Mouse (Mus musculus) limb, embryonic 14.5 days (tissue): ENCODE results near the gene Abhd16b. TPM values are rescaled to one million over a fixed set of nuclear protein-coding genes. Genes with fewer than 3 reads are reported as not detected.

Experiments
- ATAC-seq: fragments of 200-750 bp; cut with Nextera tagmentation; 2 replicates; pipeline ENCODE4 v1.8.0; 2017; ENCODE audit warnings: low read depth, moderate number of reproducible peaks, moderate TSS enrichment; ENCODE audit not compliant: low FRiP score
- DNase-seq: peaks from one replicate; pipeline ENCODE4 v3.0.0-alpha.2; 2015; ENCODE audit warnings: low spot score
- H3K27ac ChIP-seq: fragments of 300-500 bp; sonication (generic); replicated peaks from 2 replicates; pipeline ENCODE4 v1.5.1; 2014; ENCODE audit warnings: low read depth, mild to moderate bottlenecking, low read length, moderate library complexity, mixed read lengths
- H3K27me3 ChIP-seq: fragments of 300-500 bp; sonication (generic); 2 replicates; pipeline ENCODE4 v1.6.1; 2014; ENCODE audit warnings: low read length, mixed read lengths; ENCODE audit not compliant: control insufficient read depth, insufficient read depth
- H3K36me3 ChIP-seq: fragments of 300-500 bp; sonication (generic); 2 replicates; pipeline ENCODE4 v1.6.1; 2014; ENCODE audit warnings: mild to moderate bottlenecking, low read length, moderate library complexity, mixed read lengths; ENCODE audit not compliant: control insufficient read depth, insufficient read depth
- H3K4me1 ChIP-seq: fragments of 300-500 bp; sonication (generic); 2 replicates; pipeline ENCODE4 v1.6.1; 2014; ENCODE audit warnings: antibody characterized with exemption, low read length, mixed read lengths; ENCODE audit not compliant: control insufficient read depth, insufficient read depth
- H3K4me2 ChIP-seq: fragments of 300-500 bp; sonication (generic); replicated peaks from 2 replicates; pipeline ENCODE4 v1.6.1; 2014; ENCODE audit warnings: low read depth, mild to moderate bottlenecking, low read length, moderate library complexity; ENCODE audit not compliant: severe bottlenecking
- H3K4me3 ChIP-seq: fragments of 300-500 bp; sonication (generic); replicated peaks from 2 replicates; pipeline ENCODE4 v1.5.1; 2014; ENCODE audit warnings: low read length
- H3K9ac ChIP-seq: fragments of 300-500 bp; sonication (generic); 2 replicates; pipeline ENCODE4 v1.6.1; 2014; ENCODE audit warnings: mild to moderate bottlenecking, low read depth, low read length, moderate library complexity; ENCODE audit not compliant: severe bottlenecking
- H3K9me3 ChIP-seq: fragments of 300-500 bp; sonication (generic); 2 replicates; pipeline ENCODE4 v1.6.1; 2016; ENCODE audit warnings: low read length; ENCODE audit not compliant: control insufficient read depth
- POLR2A ChIP-seq: fragments of 200-500 bp; IDR thresholded peaks from 2 replicates; pipeline ENCODE4 v1.8.0; 2012; ENCODE audit warnings: inconsistent platforms, mild to moderate bottlenecking, moderate library complexity, borderline replicate concordance; ENCODE audit not compliant: insufficient read depth, insufficient read length; ENCODE audit errors: extremely low read depth
- WGBS: fragments of 180-500 bp; shearing (Covaris S2); extraction: QIAGEN DNeasy Blood & Tissue Kit; methylation state at CpG from one replicate; pipeline ENCODE4 v1.1.7; 2014; 5-methylcytosine and 5-hydroxymethylcytosine counted together
- polyA plus RNA-seq, 2 experiments: library from polyadenylated mRNA; depleted of rRNA in 1 of 2; stranded (reverse) in 1 of 2; unstranded in 1 of 2; fragments of >200 nt; fragmentation: Nextera tagmentation in 1 of 2; extraction: Ambion mirVana in 1 of 2; gene quantifications; 2 replicates each; pipeline versions ENCODE4 v1.2.1 to v1.2.3; 2012 to 2014

The Abhd16b gene
- polyA plus RNA-seq, 2 experiments, result not detected

DNA sequence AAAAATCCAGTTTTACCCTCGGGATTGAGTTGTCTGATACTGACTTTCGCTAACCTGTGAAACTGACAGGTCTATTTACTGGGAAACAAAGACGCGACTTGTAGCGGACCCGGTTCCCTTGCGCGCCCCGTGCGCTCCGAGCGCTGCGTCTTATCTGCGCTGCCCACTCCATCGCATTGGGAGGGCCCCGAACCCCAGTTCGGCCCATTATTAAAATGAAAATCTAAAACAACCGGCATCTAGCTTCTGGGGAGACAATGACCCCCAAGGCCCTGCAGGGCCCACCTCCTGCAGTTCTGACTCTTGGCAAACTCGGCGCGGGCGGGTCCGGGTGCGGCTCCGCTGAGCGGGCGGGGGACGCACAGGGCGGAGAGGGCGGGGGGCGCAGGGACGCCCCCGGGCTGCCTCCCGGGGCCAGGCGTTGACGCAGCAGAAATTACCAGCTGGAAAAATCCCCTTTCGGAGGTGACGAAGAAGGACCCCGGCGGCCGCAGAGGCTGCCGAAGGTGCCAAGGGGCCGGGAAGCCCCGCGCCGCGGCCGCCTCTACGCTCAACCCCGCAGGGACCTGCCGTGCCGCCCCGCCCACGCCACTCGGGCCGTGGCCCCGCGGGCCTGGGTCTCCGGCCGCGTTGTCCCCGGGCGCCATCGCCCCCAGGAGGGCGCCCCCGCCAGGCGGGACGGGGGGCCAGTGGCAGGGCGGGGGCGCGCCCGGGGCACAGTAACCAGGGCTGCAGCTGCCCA is 34.4 kb upstream of the Abhd16b start:
- no peak for ATAC-seq
- peaks cover 9% of the 10 kb centered on the region; the same call in 1 of the 2 replicates for H3K4me1 ChIP-seq
- H3K9me3 ChIP-seq, result no peaks in the 10 kb centered on the region
- H3K9ac ChIP-seq, result peak overlapping the region; percentile 64
- peaks cover 50% of the 10 kb centered on the region for H3K27me3 ChIP-seq
- H3K27ac ChIP-seq, result no peak overlapping the region
- no peaks in the 10 kb centered on the region for H3K36me3 ChIP-seq
- no peak for DNase-seq
- WGBS, result under 1% methylated on average over 38 of the region's 72 CpGs
- H3K4me3 ChIP-seq, result peak overlapping the region; percentile 83
- H3K4me2 ChIP-seq, result peak overlapping the region; percentile 100
- TF ChIP-seq POLR2A, result no peak

GRCm38 (mm10) chr2:181459153-181459672 is 33.8 kb upstream of the Abhd16b start, which contains the start of gene Zbtb46:
Gene Zbtb46, minus strand, starts transcription at chr2:181459426.
- Histone ChIP-seq H3K4me2 (peak within 1 kb of the TSS; percentile 100), H3K36me3 (no peaks in the 10 kb centered on the region), H3K4me1 (peaks cover 9% of the 10 kb centered on the region; the same call in 1 of the 2 replicates), H3K27me3 (peaks cover 50% of the 10 kb centered on the region), H3K9ac (peak within 1 kb of the TSS; percentile 64), H3K9me3 (no peaks in the 10 kb centered on the region), H3K4me3 (peak within 1 kb of the TSS; percentile 83), H3K27ac (no peak within 1 kb of the TSS)
- DNase-seq (peak; percentile 71), ATAC-seq (peak; percentile 93)
- WGBS, result 1% methylated on average over 18 of the region's 83 CpGs
- no peak for TF ChIP-seq POLR2A

- H3K4me2 ChIP-seq, result peak overlapping the region; percentile 100
- no peak overlapping the region for H3K27ac ChIP-seq
- TF ChIP-seq POLR2A, result 0 out of 2 replicates have a peak, but pooled peaks have one; percentile 28
- H3K4me1 ChIP-seq, result peaks cover 9% of the 10 kb centered on the region; the same call in 1 of the 2 replicates
- ATAC-seq (peak; percentile 13), DNase-seq (peak; percentile 9)
- peak overlapping the region; percentile 83 for H3K4me3 ChIP-seq
- 0% methylated on average over 52 of the region's 71 CpGs for WGBS
- H3K9me3 ChIP-seq, result no peaks in the 10 kb centered on the region
- no peaks in the 10 kb centered on the region for H3K36me3 ChIP-seq
- H3K27me3 ChIP-seq, result peaks cover 50% of the 10 kb centered on the region
- H3K9ac ChIP-seq, result peak overlapping the region; percentile 48
Observed at GRCm38 (mm10) chr2:181459673-181460621, 33.1 kb upstream of the Abhd16b start.

DNA sequence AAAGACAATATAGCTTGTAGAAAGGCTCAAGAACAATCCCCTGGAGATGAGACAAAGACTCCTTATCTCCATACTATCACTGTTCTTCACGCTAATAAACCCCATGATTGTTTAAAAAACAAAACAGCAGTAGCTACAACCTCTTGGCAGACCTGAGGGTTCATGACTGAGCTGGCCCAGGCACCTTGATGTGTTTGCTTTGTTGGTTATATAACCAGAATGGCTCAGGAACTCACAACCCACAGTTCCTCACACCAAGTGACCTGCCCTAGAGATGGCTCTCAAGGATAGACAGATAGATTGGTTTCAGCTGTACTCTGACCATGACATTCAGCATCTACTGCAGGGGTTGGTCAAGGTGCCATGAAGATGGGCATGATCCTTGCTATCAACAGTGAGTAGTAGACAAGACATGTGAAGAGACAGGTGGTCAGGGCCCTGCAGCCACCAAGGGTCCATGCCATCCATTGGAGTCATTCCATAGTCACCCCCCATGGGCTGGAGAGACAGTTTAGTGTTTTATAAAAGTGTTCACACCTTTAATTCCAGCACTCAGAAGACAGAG is 31.4 kb upstream of the Abhd16b start:
- no peak overlapping the region for H3K4me3 ChIP-seq
- no peaks in the 10 kb centered on the region for H3K9me3 ChIP-seq
- no peak for DNase-seq
- no peak overlapping the region for H3K9ac ChIP-seq
- no peak overlapping the region for H3K27ac ChIP-seq
- no peaks in the 10 kb centered on the region for H3K36me3 ChIP-seq
- no peak for TF ChIP-seq POLR2A
- no peak for ATAC-seq
- H3K27me3 ChIP-seq, result peaks cover 48% of the 10 kb centered on the region
- no peak overlapping the region for H3K4me2 ChIP-seq
- 93% methylated on average over 1 of the region's 1 CpGs for WGBS
- peaks cover 9% of the 10 kb centered on the region; the same call in 1 of the 2 replicates for H3K4me1 ChIP-seq
